Mouse (Mus musculus) stomach, embryonic 15.5 days (tissue): ENCODE results near the gene Camta2. TPM values are rescaled to one million over a fixed set of nuclear protein-coding genes. Genes with fewer than 3 reads are reported as not detected.

Experiments used
- ATAC-seq: fragments of 200-750 bp; cut with Nextera tagmentation; 2 replicates; pipeline ENCODE4 v1.8.0; 2017; ENCODE audit warnings: low read depth, moderate number of reproducible peaks, moderate TSS enrichment; ENCODE audit not compliant: insufficient read depth, low FRiP score
- H3K27ac ChIP-seq: fragments of 300-500 bp; sonication (generic); 2 replicates; pipeline ENCODE4 v1.5.1; 2015; ENCODE audit warnings: mild to moderate bottlenecking, inconsistent platforms
- H3K27me3 ChIP-seq: fragments of 300-500 bp; sonication (generic); replicated peaks from 2 replicates; pipeline ENCODE4 v1.6.1; 2015; ENCODE audit warnings: inconsistent platforms
- H3K36me3 ChIP-seq: fragments of 300-500 bp; sonication (generic); 2 replicates; pipeline ENCODE4 v1.6.1; 2015; ENCODE audit warnings: inconsistent platforms
- H3K4me1 ChIP-seq: fragments of 300-500 bp; sonication (generic); 2 replicates; pipeline ENCODE4 v1.6.1; 2015; ENCODE audit warnings: inconsistent platforms
- H3K4me2 ChIP-seq: fragments of 300-500 bp; sonication (generic); 2 replicates; pipeline ENCODE4 v1.6.1; 2015; ENCODE audit warnings: mild to moderate bottlenecking, inconsistent platforms
- H3K4me3 ChIP-seq: fragments of 300-500 bp; sonication (generic); replicated peaks from 2 replicates; pipeline ENCODE4 v1.5.1; 2015; ENCODE audit warnings: inconsistent platforms
- H3K9ac ChIP-seq: fragments of 300-500 bp; sonication (generic); 2 replicates; pipeline ENCODE4 v1.6.1; 2015; ENCODE audit warnings: inconsistent platforms
- H3K9me3 ChIP-seq: fragments of 300-500 bp; sonication (generic); 2 replicates; pipeline ENCODE4 v1.6.1; 2016; ENCODE audit warnings: inconsistent platforms
- WGBS: fragments of 180-500 bp; shearing (Covaris S2); methylation state at CpG from one replicate; pipeline ENCODE4 v1.1.7; 2015; 5-methylcytosine and 5-hydroxymethylcytosine counted together
- polyA plus RNA-seq: library from polyadenylated mRNA; unstranded; fragments of >200 nt; fragmentation: Nextera tagmentation; extraction: Ambion mirVana; gene quantifications from 2 replicates; pipeline ENCODE4 v1.2.1, GENCODE M21; 2015

The Camta2 gene
- polyA plus RNA-seq, 1 experiment from 2014 or later, result 13.0 TPM

DNA sequence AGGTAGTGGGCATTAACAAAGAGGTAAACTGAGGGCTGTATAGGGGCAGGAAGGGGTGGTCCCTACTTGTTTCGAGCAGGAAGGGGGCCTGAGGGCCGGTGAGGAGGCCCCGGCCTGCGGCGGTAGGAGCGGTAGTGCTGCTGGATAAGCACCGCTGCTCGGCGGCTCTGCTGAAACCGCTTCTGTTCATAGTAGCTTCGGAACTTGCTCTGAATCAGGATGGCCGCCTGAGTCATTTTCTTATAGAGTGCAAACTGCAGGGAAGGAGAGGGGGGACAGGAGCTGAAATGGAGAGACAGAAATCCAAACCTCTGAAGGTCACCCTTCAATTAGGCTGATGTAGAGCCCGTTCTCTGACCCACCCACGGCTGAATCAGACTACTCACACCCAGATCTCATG, 17.4 kb downstream of the Camta2 start:
- WGBS, result 46% methylated on average over 14 of the region's 14 CpGs
- no peak for ATAC-seq
- Histone ChIP-seq H3K36me3 (peaks cover 6% of the 10 kb centered on the region; the same call in 1 of the 2 replicates), H3K4me1 (peaks cover 22% of the 10 kb centered on the region), H3K9ac (peak overlapping the region; percentile 45), H3K27ac (peak overlapping the region; percentile 99), H3K4me2 (peak overlapping the region; percentile 80), H3K27me3 (no peaks in the 10 kb centered on the region), H3K9me3 (no peaks in the 10 kb centered on the region), H3K4me3 (peak overlapping the region; percentile 62)

DNA sequence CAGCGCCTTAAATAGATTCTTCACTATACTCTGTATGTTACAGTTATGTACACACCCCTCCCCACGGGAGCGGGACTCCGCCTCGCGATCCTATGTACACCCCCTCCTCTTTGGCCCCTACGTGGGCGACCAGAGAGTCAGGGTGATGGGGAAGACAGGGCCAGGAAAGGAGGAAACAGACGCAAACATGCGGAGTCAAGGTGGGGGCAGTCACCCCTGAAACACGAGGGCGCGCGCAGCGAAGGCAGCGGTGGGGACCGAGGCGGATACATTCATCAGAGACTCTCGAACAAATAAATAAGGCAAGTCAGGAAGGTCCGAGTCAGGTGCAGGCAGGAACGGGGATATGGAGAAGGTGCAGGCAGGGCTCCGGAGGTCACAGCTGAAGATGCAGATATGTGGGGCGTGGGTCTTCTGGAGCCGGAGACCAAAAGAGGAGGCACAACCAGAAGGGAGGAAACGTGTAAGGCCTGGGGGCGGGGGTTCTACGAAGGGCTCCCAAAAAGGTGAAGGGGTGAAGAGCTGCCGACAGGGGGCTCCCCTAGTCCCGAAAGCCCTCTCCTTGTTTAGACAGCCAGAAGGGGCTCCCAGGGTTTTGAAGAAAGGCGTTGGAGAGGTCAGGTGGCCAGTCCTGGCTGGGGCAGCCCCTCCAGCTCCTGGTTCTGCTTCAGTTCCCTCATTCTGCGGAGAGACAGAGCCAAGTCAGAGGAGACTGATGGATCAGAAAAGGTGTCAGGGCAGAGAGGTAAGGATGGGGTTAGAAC, 18.1 kb downstream of the Camta2 start:
- H3K4me1 ChIP-seq, result peaks cover 22% of the 10 kb centered on the region
- H3K27ac ChIP-seq, result peak overlapping the region; percentile 99
- peak; percentile 12 for ATAC-seq
- peaks cover 13% of the 10 kb centered on the region for H3K36me3 ChIP-seq
- H3K4me2 ChIP-seq, result peak overlapping the region; percentile 80
- H3K27me3 ChIP-seq, result no peaks in the 10 kb centered on the region
- H3K9me3 ChIP-seq, result no peaks in the 10 kb centered on the region
- peak overlapping the region; percentile 62 for H3K4me3 ChIP-seq
- peak overlapping the region; percentile 45 for H3K9ac ChIP-seq
- WGBS, result 1% methylated on average over 31 of the region's 31 CpGs

DNA sequence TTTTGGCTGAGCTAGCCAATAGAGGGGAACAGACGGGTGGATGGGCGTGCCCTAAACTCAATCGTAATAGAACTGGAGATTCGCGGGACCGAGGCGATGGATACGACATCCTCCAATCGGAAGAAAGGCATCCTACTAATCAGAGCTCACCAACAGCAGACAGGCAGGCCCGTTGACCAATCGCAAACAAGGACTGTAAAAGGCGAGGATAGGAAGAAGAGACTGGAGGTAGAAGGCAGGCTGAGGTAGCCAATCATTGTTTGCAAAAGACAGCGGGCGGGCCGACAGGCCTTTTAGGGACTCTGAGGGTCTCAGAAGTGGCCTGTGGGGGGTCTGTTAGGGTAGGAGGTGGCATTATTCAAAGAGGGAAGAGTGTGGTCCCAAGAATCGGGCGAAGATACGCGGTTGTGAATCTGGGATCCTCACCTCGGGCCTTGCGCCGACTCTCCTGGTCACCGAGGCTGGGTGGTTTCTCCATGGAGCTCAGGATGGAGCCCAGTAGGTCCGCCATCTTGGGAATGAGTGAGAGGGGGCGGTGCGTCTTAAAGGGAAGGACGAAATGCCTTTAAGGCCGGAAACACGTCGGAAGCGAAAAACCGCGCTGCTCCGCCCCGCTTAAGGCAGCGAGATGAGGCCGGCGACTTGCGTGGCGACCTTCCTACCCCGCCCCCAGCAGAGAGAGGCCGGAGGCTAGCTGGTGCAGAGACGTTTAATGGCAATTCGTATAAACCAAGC, 19.0 kb downstream of the Camta2 start, which contains the start of gene Spag7:
Spag7 (minus strand) TSS at position 646 of the 735 bp plus-strand sequence.
- Histone ChIP-seq H3K36me3 (peaks cover 21% of the 10 kb centered on the region), H3K27me3 (no peaks in the 10 kb centered on the region), H3K9ac (peak within 1 kb of the TSS; percentile 45), H3K27ac (peak within 1 kb of the TSS; percentile 99), H3K9me3 (no peaks in the 10 kb centered on the region), H3K4me3 (peak within 1 kb of the TSS; percentile 62), H3K4me1 (peaks cover 22% of the 10 kb centered on the region), H3K4me2 (peak within 1 kb of the TSS; percentile 80)
- ATAC-seq, result peak; percentile 96
- under 1% methylated on average over 44 of the region's 44 CpGs for WGBS

DNA sequence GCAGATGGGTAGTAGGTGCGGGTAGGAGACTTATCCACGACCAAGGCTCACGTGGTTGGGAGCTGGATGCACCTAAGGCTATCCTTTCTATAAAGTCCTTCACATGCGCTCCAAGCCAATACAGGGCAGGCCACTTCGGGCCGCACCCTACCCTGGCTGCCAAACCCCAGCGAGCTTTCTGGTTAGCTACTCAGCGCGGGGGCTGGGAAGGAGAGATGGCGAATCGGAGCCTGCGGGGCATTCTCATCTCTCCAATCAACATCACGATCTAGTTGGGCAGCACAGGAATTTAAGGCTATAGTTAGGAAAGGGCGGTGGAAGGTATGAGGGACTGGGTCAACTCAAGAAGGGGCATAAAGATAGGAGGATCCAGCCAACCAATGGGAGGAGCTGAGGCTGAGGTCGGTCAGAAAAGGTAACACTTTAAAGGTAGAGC, 19.6 kb downstream of the Camta2 start:
- Histone ChIP-seq H3K4me3 (peak overlapping the region; percentile 62), H3K4me2 (peak overlapping the region; percentile 80), H3K9me3 (no peaks in the 10 kb centered on the region), H3K27ac (peak overlapping the region; percentile 99), H3K36me3 (peaks cover 25% of the 10 kb centered on the region), H3K4me1 (peaks cover 22% of the 10 kb centered on the region), H3K9ac (peak overlapping the region; percentile 40; the same call in 1 of the 2 replicates), H3K27me3 (no peaks in the 10 kb centered on the region)
- peak; percentile 39 for ATAC-seq
- WGBS, result under 1% methylated on average over 15 of the region's 15 CpGs

DNA sequence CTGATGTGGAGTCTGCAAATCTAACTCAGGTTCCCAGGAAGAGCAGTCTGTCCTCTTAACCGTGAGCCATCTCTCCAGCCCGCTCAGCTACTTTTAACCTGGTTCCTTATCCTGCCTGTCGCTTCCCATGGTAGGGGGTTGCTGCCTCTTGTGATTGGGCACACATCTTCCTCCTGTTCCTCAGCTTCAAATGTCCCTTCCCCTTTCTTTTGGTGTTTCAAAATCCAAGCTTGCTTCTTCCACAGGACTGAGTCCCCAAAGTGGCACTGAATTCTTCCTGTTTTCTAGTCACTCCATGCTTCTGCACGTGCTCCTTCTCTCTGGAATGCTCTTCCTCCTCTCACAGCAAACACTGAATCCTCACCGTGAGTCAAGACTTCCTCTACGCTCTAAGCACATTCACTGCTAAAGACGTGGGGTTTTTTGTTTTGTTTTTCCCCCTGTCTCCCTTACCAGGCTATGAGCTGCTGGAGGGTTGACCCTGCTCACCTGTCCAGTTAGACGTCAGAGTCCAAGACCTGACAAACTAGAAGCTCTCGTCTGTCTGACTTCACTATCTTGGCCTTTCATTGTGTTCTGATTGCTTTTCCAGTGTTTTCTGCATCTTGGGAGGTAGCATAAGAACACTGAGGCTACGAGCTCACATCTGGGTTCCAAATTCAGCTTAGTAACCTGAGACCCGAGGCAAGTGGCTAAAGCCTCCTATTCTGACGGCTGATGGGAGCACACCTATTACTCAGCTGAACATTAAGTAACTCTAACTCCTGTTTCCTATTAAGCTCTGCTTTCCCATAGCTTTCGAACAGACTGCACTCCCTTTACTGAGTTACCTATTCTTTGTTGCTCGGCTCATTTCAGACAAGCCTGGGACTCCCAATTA, 20.4 kb downstream of the Camta2 start:
- Histone ChIP-seq H3K27me3 (no peaks in the 10 kb centered on the region), H3K9me3 (no peaks in the 10 kb centered on the region), H3K4me1 (peaks cover 22% of the 10 kb centered on the region), H3K27ac (peak overlapping the region; percentile 99), H3K4me2 (peak overlapping the region; percentile 80), H3K4me3 (peak overlapping the region; percentile 62), H3K9ac (peak overlapping the region; percentile 3; the same call in 1 of the 2 replicates), H3K36me3 (peaks cover 33% of the 10 kb centered on the region)
- WGBS, result 62% methylated on average over 14 of the region's 14 CpGs
- ATAC-seq, result no peak

DNA sequence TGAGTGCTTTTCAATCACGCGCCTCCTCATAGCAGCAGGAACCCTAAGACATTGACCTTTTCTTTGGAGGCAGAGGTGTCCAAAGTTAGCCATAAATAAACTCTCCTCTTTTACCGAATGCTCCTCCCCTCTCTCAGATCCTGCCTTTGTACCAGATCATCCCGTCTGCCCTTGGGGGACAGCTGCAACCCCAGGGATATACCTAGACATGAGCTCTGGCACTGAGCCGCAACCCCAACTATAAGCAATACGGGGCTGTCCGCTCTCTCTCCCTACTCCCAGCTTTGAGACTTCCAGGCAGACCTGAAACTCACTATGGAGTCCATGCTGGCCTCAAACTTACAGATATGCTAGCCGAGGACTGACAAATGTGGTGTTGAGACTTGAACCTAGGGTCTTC, 21.2 kb downstream of the Camta2 start:
- no peaks in the 10 kb centered on the region for H3K27me3 ChIP-seq
- no peak overlapping the region; the same call in 1 of the 2 replicates for H3K9ac ChIP-seq
- H3K36me3 ChIP-seq, result peaks cover 35% of the 10 kb centered on the region
- H3K27ac ChIP-seq, result no peak overlapping the region
- no peaks in the 10 kb centered on the region for H3K9me3 ChIP-seq
- no peak overlapping the region for H3K4me2 ChIP-seq
- ATAC-seq, result no peak
- no peak overlapping the region for H3K4me3 ChIP-seq
- 94% methylated on average over 8 of the region's 8 CpGs for WGBS
- peaks cover 22% of the 10 kb centered on the region for H3K4me1 ChIP-seq

DNA sequence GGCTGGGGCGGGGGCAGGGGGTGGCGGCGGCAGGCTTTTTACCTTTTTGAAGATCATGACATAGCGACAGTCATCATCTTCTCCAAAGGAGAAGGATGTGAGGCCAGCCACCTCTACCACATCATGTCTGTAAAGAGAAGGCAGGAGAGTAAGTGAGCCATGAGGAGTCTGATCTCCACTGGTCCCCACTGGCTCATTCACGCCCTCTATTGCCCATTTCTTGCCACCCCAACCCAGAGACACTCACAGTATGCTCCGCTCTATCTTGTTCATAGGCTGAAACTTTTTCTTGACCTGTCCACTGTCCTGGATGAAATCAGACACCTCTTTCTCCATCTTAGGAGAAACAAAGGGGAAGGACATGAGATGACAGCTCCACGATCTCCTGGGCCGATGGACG, 23.2 kb downstream of the Camta2 start:
- no peaks in the 10 kb centered on the region for H3K9me3 ChIP-seq
- H3K4me3 ChIP-seq, result no peak overlapping the region
- peaks cover 15% of the 10 kb centered on the region for H3K4me1 ChIP-seq
- 91% methylated on average over 9 of the region's 9 CpGs for WGBS
- H3K4me2 ChIP-seq, result no peak overlapping the region
- no peak overlapping the region for H3K27ac ChIP-seq
- H3K36me3 ChIP-seq, result peaks cover 39% of the 10 kb centered on the region
- ATAC-seq, result no peak
- no peak overlapping the region for H3K9ac ChIP-seq
- H3K27me3 ChIP-seq, result no peaks in the 10 kb centered on the region

DNA sequence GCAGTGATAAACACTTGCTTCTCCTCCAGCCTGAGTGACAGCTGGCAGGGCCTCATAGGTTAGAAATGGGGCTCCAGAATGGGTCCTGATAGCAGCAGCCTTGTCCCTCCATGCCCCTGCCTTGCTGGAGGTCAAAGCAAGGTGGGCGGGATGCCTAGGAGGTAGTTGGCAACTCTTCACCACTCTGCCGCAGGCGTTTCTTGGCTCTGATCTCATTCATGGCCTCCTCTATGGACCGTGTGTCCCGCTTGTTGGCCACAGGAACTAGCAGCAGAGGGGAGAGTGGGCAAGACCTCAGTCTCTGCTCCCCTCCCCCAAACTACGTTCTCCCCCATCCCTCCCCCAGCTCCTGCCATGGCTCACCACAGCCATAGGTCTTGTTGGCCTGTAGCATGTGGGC, 23.9 kb downstream of the Camta2 start:
- no peak overlapping the region for H3K9ac ChIP-seq
- no peak overlapping the region for H3K4me3 ChIP-seq
- H3K4me1 ChIP-seq, result peaks cover 15% of the 10 kb centered on the region
- H3K36me3 ChIP-seq, result peaks cover 39% of the 10 kb centered on the region
- WGBS, result 94% methylated on average over 6 of the region's 6 CpGs
- no peak overlapping the region for H3K4me2 ChIP-seq
- ATAC-seq, result no peak
- H3K27me3 ChIP-seq, result no peaks in the 10 kb centered on the region
- no peak overlapping the region for H3K27ac ChIP-seq
- H3K9me3 ChIP-seq, result no peaks in the 10 kb centered on the region

DNA sequence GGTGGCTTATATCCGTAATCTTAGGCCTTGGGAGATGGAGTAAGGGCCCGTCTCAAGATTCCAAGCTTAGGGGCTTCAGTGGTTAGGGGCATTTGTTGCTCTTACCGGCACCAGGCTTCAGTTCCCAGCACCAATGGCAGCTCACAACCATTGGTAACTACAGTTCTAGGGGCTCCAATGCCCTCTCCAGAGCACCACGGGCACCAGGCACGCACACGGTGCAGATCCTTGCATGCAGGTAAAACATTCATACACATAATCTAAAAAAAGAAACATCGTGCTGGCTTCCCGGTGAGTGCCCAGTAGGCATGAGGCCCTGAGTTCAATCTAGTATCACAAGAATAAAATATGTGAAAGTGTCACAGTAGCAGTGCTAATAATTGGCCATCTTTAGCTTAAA, 24.8 kb downstream of the Camta2 start:
- peaks cover 39% of the 10 kb centered on the region for H3K36me3 ChIP-seq
- H3K27me3 ChIP-seq, result no peaks in the 10 kb centered on the region
- no peak overlapping the region for H3K27ac ChIP-seq
- WGBS, result 92% methylated on average over 8 of the region's 8 CpGs
- H3K4me3 ChIP-seq, result no peak overlapping the region
- H3K9ac ChIP-seq, result no peak overlapping the region
- H3K4me1 ChIP-seq, result peaks cover 20% of the 10 kb centered on the region
- H3K4me2 ChIP-seq, result no peak overlapping the region
- no peak for ATAC-seq
- H3K9me3 ChIP-seq, result no peaks in the 10 kb centered on the region

DNA sequence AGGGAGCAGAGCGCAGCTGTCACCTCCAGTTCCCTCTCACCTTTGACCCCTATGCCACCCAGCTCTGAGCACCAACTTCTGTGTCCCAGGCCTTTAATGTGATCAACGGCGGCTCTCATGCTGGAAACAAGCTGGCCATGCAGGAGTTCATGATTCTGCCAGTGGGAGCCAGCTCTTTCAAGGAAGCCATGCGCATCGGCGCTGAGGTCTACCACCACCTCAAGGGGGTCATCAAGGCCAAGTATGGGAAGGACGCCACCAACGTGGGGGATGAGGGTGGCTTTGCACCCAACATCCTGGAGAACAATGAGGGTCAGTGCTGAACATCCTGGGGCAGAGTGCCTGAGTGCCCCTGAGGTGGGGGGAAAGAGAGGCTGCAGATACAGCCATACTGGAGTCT, 27.3 kb downstream of the Camta2 start:
- no peak overlapping the region for H3K4me3 ChIP-seq
- ATAC-seq, result no peak
- H3K9me3 ChIP-seq, result no peaks in the 10 kb centered on the region
- no peaks in the 10 kb centered on the region for H3K27me3 ChIP-seq
- no peak overlapping the region for H3K9ac ChIP-seq
- peaks cover 33% of the 10 kb centered on the region for H3K36me3 ChIP-seq
- 85% methylated on average over 8 of the region's 8 CpGs for WGBS
- peaks cover 26% of the 10 kb centered on the region for H3K4me1 ChIP-seq
- no peak overlapping the region for H3K27ac ChIP-seq
- H3K4me2 ChIP-seq, result no peak overlapping the region

DNA sequence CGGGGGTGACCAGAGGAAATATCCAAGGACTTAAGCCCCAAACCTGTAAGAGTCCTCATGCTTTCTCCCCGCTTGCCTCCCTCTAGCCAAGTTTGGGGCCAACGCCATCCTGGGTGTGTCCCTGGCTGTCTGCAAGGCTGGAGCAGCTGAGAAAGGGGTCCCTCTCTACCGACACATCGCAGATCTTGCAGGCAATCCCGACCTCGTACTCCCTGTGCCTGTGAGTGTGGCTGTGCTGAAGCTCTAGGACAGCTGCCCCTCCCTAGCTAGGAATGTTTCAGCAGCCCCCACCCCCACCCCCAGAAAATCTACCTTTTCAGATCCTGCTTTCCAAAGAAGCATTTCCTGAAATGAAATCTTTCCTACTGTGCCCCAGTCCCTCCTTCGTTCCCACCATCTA, 29.0 kb downstream of the Camta2 start:
- no peak overlapping the region for H3K27ac ChIP-seq
- no peaks in the 10 kb centered on the region for H3K27me3 ChIP-seq
- H3K4me1 ChIP-seq, result peaks cover 27% of the 10 kb centered on the region
- no peak overlapping the region for H3K9ac ChIP-seq
- no peak overlapping the region for H3K4me2 ChIP-seq
- H3K4me3 ChIP-seq, result no peak overlapping the region
- no peaks in the 10 kb centered on the region for H3K9me3 ChIP-seq
- peaks cover 19% of the 10 kb centered on the region for H3K36me3 ChIP-seq
- ATAC-seq, result no peak
- WGBS, result 62% methylated on average over 8 of the region's 8 CpGs
